Mouse (Mus musculus) ovary, postnatal 10 days (tissue): ENCODE data around the gene Pfkfb4.

Experiments
- DNase-seq: peaks from one replicate; pipeline ENCODE4 v3.0.0; 2022; ENCODE audit warnings: low spot score

Gene Pfkfb4

GRCm38 (mm10) chr9:109058006-109058765, 66.6 kb downstream of the Pfkfb4 start:
- no peak for DNase-seq

GRCm38 (mm10) chr9:109059136-109059903, 67.7 kb downstream of the Pfkfb4 start, which contains the start of gene Trex1:
Gene Trex1 (minus strand): TSS chr9:109059734.
- DNase-seq: peak; percentile 78

GRCm38 (mm10) chr9:109060184-109060897, 68.8 kb downstream of the Pfkfb4 start:
- DNase-seq: no peak

- DNase-seq: no peak
These were observed 69.3 kb downstream of the Pfkfb4 start for GRCm38 (mm10) chr9:109060898-109061295.

- no peak for DNase-seq
These were observed 76.6 kb downstream of the Pfkfb4 start for GRCm38 (mm10) chr9:109068095-109068735.

- peak; percentile 89 for DNase-seq
These were observed 82.3 kb downstream of the Pfkfb4 start, which contains the start of gene Atrip for GRCm38 (mm10) chr9:109073661-109074573. Gene Atrip (minus strand): TSS chr9:109074124.

- no peak for DNase-seq
These were observed 88.9 kb downstream of the Pfkfb4 start for GRCm38 (mm10) chr9:109080516-109080915.

- no peak for DNase-seq
These were observed 90.2 kb downstream of the Pfkfb4 start for GRCm38 (mm10) chr9:109081749-109082123.
